Mouse (Mus musculus) liver, embryonic 14.5 days (tissue): ENCODE results near the gene Rnase12.

Source experiments
- CTCF ChIP-seq: IDR thresholded peaks from 2 replicates; pipeline ENCODE4 v1.5.1; 2016; ENCODE audit warnings: antibody characterized with exemption, low read depth, control low read depth
- EP300 ChIP-seq: IDR thresholded peaks from 2 replicates; pipeline ENCODE4 v1.6.1; 2016; ENCODE audit warnings: antibody characterized with exemption, low read depth

GRCm38 (mm10) chr14:51017256-51017655 is 40.2 kb downstream of the Rnase12 start:
- TF ChIP-seq CTCF: no peak
- TF ChIP-seq EP300: no peak
